Mouse (Mus musculus) gonadal fat pad, adult 2 months (tissue): Measurements from ENCODE around the gene Atf7ip. TPM values are rescaled to one million over a fixed set of nuclear protein-coding genes. Genes with fewer than 3 reads are reported as not detected.

Experiments used
- DNase-seq: peaks from one replicate; pipeline ENCODE4 v3.0.0-alpha.2; 2012; ENCODE audit warnings: low read depth
- polyA plus RNA-seq: library from polyadenylated mRNA; depleted of rRNA; stranded (reverse); fragments of >200 nt; gene quantifications from 2 replicates; pipeline ENCODE4 v1.2.3, GENCODE M21; 2012

The Atf7ip gene
- polyA plus RNA-seq, 1 experiment: 14.7 TPM

DNA sequence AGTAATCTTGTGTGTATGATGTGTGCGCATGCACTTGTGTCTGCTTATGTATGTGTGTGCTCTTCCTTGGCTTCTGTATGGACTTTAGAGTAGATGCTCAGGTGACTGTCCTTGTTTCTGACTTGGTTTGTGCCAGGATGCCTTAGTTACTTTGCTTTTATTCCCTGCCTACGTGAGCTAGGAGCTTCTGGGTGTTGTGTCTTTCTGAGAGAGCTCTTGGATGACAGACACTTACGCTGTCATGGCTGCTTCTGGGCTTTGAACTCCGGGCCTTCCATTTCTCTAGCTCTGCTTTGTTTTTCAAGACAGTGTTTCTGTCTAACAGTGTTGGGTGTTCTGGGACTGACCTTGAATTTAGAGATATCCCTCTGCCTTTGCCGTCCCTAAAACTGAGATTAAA is 16.7 kb downstream of the Atf7ip start:
- DNase-seq: no peak

DNA sequence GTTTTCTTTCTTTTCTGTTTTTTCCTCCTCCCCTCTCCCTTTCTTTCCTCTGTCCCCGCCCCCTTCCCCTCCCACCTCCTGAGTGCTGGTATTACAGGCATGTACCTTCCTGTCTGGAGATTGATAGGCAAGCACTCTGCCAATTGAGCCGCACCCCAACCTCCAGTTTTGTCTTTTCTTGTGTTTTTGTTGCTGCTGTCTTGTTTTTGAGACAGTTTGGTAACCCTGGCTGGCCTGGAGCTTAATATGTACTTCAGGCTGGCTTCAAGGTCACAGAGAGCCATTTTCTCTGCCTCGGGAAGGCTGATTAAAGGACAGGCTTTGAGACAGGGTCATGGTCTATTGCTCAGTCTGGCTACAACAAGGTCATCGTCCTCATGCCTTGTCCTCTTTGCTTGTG is 18.8 kb downstream of the Atf7ip start:
- no peak for DNase-seq

GRCm38 (mm10) chr6:136525567-136525966 is 19.6 kb downstream of the Atf7ip start:
- DNase-seq: no peak

- no peak for DNase-seq
Observed at GRCm38 (mm10) chr6:136529156-136529555, 23.2 kb downstream of the Atf7ip start.

- no peak for DNase-seq
Observed at GRCm38 (mm10) chr6:136531792-136532230, 25.8 kb downstream of the Atf7ip start.

DNA sequence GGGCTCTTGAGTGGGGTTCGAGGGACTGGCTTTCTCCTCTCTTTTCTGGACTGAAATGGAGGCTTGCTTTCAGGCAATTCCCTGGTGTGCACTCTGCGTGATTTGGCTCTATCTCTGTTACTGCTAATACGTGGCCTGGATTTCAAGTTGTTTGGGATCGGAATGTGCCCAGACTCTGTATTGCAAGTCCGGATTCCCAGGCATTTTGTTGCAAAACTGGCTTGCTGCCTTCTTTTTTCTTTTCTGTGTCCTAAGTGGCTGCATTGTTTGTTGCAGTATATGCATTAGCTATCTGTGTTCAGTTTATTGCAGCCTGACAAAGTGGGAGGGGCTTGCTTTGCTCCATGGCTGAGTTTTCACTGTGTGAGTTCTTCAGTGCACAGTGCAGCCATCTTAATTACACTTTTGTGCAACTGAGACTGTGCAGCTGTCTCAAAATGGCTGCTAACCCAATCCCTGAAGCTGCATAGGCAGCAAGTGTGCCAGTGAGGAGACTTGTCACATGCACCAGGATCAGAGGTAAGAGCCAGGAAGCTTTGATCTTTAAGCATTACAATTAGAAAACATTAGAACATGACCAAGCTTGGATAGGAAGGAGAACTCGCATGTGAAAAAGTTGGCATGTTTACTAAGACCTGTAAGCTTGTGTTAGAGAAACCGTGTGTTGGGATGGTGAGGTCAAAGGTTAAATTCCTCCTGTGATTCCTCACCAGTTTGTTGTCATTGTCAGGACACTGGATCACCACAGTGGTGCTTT is 26.7 kb downstream of the Atf7ip start:
- DNase-seq: no peak

GRCm38 (mm10) chr6:136533804-136534203 is 27.8 kb downstream of the Atf7ip start:
- DNase-seq: no peak

- no peak for DNase-seq
Observed at GRCm38 (mm10) chr6:136534444-136534843, 28.5 kb downstream of the Atf7ip start.

- DNase-seq: no peak
Observed at GRCm38 (mm10) chr6:136535176-136535575, 29.2 kb downstream of the Atf7ip start.

DNA sequence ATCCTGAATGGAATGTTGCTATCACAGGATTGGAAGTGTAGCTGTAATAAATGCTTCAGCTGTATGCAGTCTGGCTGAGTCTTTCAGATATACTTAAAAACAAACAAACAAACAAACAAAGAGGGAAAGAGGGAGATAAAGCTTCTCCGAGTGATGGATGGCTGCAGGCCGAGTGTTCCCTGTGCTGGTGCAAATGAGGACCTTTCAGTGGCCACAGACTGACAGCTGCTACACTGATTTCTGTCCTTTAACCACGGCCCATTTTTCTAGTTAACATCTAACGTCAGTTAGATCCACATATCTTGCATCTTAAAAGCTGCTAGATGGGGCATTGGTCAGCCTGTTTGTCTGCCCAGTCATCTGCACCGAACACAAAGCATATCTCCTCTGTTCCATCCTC is 30.2 kb downstream of the Atf7ip start:
- DNase-seq: no peak

GRCm38 (mm10) chr6:136541350-136541749 is 35.4 kb downstream of the Atf7ip start:
- DNase-seq: no peak

DNA sequence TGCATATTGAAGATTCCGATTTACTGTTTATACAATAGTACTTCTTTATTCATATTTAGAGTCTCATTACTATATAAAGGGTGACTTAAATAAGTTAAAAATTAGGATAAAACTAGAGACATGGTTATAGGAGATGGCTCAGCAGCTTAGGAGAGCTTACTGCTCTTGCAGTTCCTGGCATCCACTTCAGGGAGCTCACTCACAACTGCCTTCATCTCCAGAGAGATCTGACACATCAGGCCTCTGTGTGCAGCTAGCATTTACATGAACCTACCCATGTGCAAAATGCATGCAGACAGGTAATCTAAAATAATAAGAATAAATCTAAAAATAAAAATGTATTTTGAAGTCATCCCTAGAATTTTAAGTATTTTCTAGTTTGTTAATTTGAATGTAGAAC is 36.1 kb downstream of the Atf7ip start:
- DNase-seq: no peak

- DNase-seq: no peak
Observed at GRCm38 (mm10) chr6:136543164-136543563, 37.2 kb downstream of the Atf7ip start.

DNA sequence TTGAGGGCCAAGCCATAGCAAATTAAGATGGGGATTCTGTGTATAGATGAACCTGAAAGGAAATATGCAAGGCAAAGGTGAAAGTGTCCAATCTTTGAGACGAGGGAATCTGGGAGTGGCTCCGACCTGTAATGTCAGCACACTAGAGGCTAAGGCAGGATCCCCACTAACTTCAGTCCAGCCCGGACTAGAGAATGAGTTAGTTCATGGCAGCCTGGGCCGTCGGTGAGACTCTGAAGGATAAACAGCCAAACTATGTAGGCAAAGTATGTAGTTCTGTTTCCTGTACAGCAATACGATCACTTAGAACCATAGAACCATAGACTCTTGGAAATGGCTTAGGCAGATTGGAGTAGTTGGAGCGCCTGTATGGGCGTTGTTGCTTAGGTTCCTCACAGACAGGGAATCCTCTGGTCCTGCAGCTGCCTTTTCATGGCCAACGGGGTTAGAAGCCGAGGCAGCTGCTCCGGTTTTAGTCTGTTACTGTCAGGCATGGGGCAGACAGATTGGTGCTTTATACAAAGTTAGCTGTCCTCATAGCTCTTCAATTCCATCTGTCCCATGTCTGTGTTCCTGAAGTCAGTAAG is 39.4 kb downstream of the Atf7ip start:
- DNase-seq: no peak

DNA sequence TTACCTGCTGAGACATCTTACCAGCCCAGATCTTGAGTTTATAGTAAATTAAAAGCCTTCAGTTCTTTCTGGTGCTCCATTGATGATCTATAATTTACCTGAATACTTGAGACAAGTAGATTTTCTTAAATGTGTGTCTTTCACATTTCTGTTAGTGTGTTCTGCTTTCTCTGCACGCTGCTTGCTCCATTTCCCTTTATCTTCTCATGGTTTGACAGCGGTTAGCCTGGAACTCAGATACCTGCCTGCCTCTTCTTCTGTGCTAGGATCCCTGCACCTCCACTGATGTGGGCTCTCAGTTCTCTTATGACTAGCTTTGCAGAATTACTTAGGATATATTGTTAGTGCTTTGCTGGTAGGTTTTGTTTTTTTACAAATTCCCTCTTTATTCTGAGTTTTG is 40.3 kb downstream of the Atf7ip start:
- no peak for DNase-seq

DNA sequence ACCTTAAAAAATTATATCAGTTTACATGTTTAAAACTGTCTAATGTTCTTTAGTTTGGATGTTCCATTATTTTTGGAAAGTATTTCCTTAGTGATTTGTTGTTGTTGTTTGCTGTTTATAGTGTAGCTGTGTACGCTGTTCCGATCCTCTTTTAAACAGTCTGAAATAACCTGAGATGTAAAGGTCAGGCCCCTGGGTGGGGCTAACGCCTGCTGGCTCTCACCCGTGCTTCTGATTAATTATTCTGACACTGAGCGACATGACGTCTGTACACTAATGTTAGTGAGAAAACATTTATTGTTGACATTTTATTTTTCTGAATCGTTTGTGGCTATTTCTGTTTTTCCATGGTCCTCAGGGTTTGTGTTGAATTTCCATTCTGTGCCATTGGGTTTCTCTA is 41.0 kb downstream of the Atf7ip start:
- no peak for DNase-seq

- no peak for DNase-seq
Observed at GRCm38 (mm10) chr6:136548041-136548770, 42.2 kb downstream of the Atf7ip start.

- no peak for DNase-seq
Observed at GRCm38 (mm10) chr6:136548796-136549195, 42.8 kb downstream of the Atf7ip start.

DNA sequence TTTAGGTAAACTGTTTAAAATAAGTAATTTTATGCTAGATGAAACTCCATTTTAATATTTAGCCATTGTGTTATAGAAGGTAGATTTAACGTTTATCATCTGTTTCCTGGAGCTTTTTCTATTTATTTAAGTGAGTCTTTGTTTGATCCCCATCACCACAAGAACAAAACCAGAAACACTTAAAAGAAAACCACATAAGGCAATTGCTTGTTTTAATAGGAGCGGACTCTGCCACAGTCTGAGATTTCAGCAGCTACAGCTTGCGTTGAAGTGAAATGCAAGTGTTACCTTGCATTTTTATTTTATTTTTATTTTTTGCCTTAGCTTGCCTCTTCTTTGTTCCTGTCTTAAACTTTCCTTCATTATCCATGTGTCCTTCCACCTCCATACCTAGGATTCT is 43.6 kb downstream of the Atf7ip start:
- DNase-seq: no peak

DNA sequence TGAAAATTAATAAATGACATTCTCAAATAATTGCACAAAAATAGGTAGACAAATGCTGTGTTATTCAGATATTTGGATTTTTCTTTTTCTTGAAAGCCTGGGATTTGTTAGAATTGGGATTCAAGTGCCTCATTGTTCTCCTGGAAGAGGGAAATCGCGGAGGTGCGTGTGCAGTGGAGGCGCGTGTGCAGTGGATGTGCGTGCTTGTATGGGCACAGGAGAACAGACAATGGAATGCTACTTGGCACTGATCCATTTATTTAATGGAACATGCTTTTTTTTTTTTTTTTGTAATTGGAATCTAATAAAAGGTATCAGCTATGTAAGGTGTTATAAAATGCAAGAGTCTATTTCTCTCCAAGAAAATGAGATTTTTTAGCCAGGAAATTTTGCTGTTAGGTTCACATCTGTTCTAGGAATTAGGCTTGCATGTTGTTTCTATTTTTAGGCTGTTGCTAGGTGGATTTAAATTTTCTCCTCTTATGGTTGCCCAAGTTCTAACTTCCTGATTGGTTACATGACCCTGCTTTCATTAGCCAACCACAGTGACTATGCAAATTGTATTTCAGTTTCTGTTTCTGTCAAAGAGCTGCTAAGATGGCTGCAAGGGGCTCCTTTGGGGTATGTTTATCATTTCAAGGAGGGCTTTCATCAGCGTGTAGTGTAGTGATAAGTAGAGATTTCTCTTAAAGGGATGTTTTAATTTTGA is 44.8 kb downstream of the Atf7ip start:
- no peak for DNase-seq

DNA sequence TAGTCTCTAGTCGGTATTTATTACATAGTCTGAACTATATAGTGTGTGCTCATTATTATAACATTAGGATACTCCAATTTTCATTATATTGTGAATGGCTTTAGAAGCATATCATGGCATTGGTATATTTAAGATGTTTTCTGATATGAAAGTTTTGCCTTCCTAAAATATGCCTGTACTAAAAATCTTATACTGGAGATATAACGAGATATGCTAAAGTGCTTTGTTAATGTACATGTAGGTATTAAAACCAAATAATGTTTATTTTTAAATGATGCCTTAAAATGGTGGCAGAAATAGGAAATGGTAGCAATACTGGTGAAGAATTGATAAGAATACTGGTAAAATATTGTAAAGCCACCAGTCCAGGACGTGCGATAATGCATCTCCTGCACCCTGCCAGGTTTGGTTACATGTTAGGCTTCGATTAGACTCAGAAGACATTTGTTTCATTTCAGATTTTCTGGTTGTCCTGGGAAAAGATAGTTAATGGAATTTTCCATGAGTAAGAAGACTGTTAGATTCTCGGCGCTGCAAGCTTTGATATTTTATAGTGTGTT is 45.7 kb downstream of the Atf7ip start:
- no peak for DNase-seq

GRCm38 (mm10) chr6:136553156-136553555 is 47.2 kb downstream of the Atf7ip start:
- no peak for DNase-seq
